Mouse (Mus musculus): ENCODE measurements at regions not wholly inside any gene's neighbourhood (a gene's known extent, or its start where the extent isn't known, plus 50 kb on each side); places are given as distances from the start of the nearest gene placed in this dataset.

GRCm38 (mm10) chr16:44608586-44608985 lies 49.9 kb upstream of the Boc start:
- 84% methylated on average over 1 of the region's 1 CpGs for WGBS

More at GRCm38 (mm10) chr16:44608586-44608985, 49.9 kb upstream of the Boc start:
- ATAC-seq (ENCODE audit: insufficient read depth, low FRiP score, low read depth) = no peak
- Histone ChIP-seq H3K4me3 (replicated peaks) (no peak overlapping the region), H3K4me1 (peaks cover 3% of the 10 kb centered on the region; the same call in 1 of the 2 replicates), H3K9ac (no peak overlapping the region), H3K27me3 (replicated peaks) (no peaks in the 10 kb centered on the region), H3K27ac (no peak overlapping the region), H3K36me3 (no peaks in the 10 kb centered on the region), H3K4me2 (no peak overlapping the region), H3K9me3 (no peaks in the 10 kb centered on the region)
